Mouse (Mus musculus) midbrain, embryonic 10.5 days (tissue): Measurements from ENCODE around the gene Cd151. TPM values are rescaled to one million over a fixed set of nuclear protein-coding genes. Genes with fewer than 3 reads are reported as not detected.

ENCODE experiments used
- DNase-seq: peaks from one replicate; pipeline ENCODE4 v3.0.0-alpha.2; 2017; ENCODE audit warnings: low spot score
- H3K27ac ChIP-seq: fragments of 300-500 bp; sonication (generic); replicated peaks from 2 replicates; pipeline ENCODE4 v1.5.1; 2016; ENCODE audit warnings: mild to moderate bottlenecking
- H3K27me3 ChIP-seq: fragments of 300-500 bp; sonication (generic); 2 replicates; pipeline ENCODE4 v1.6.1; 2016; ENCODE audit warnings: low read depth, mild to moderate bottlenecking; ENCODE audit not compliant: poor library complexity, severe bottlenecking
- H3K36me3 ChIP-seq: fragments of 300-500 bp; sonication (generic); 2 replicates; pipeline ENCODE4 v1.6.1; 2016; ENCODE audit warnings: mild to moderate bottlenecking, moderate library complexity
- H3K4me1 ChIP-seq: fragments of 300-500 bp; sonication (generic); 2 replicates; pipeline ENCODE4 v1.6.1; 2016
- H3K4me3 ChIP-seq: fragments of 300-500 bp; sonication (generic); 2 replicates; pipeline ENCODE4 v1.5.1; 2016; ENCODE audit warnings: mild to moderate bottlenecking, moderate library complexity
- H3K9me3 ChIP-seq: fragments of 300-500 bp; sonication (generic); replicated peaks from 2 replicates; pipeline ENCODE4 v1.6.1; 2016; ENCODE audit warnings: mild to moderate bottlenecking
- whole genome bisulfite sequencing: fragments of 180-500 bp; shearing (Covaris S2); methylation state at CpG from one replicate; pipeline ENCODE4 v1.1.7; 2016; 5-methylcytosine and 5-hydroxymethylcytosine counted together
- polyA plus RNA-seq: library from polyadenylated mRNA; unstranded; fragments of >200 nt; fragmentation: Nextera tagmentation; extraction: Ambion mirVana; gene quantifications from 2 replicates; pipeline ENCODE4 v1.2.1, GENCODE M21; 2016

Cd151 gene
- polyA plus RNA-seq, 1 experiment from 2014 or later, result 17.3 TPM

- DNase-seq, result peak; percentile 30
- Histone ChIP-seq H3K36me3 (peaks cover 7% of the 10 kb centered on the region), H3K4me1 (peaks cover 62% of the 10 kb centered on the region), H3K27me3 (peaks cover 75% of the 10 kb centered on the region), H3K9me3 (no peaks in the 10 kb centered on the region), H3K4me3 (peak overlapping the region; percentile 40), H3K27ac (0 out of 2 replicates have a peak overlapping the region, but pooled peaks have one; percentile 30)
- WGBS, result 2% methylated on average over 38 of the region's 38 CpGs
Measured at GRCm38 (mm10) chr7:141464603-141465201, 2.5 kb upstream of the Cd151 start.

GRCm38 (mm10) chr7:141465388-141466044 lies 1.7 kb upstream of the Cd151 start:
- Histone ChIP-seq H3K27ac (peak overlapping the region; percentile 30; the same call in 1 of the 2 replicates), H3K4me1 (peaks cover 69% of the 10 kb centered on the region), H3K36me3 (peaks cover 14% of the 10 kb centered on the region), H3K27me3 (peaks cover 67% of the 10 kb centered on the region), H3K9me3 (no peaks in the 10 kb centered on the region), H3K4me3 (peak overlapping the region; percentile 40)
- 36% methylated on average over 8 of the region's 10 CpGs for WGBS
- no peak for DNase-seq

GRCm38 (mm10) chr7:141466045-141466394 lies 1.2 kb upstream of the Cd151 start:
- no peak for DNase-seq
- Histone ChIP-seq H3K27me3 (peaks cover 62% of the 10 kb centered on the region), H3K36me3 (peaks cover 19% of the 10 kb centered on the region), H3K4me1 (peaks cover 69% of the 10 kb centered on the region), H3K9me3 (no peaks in the 10 kb centered on the region), H3K4me3 (no peak overlapping the region; the same call in 1 of the 2 replicates), H3K27ac (no peak overlapping the region)
- 73% methylated on average over 7 of the region's 7 CpGs for WGBS

- Histone ChIP-seq H3K4me1 (peaks cover 65% of the 10 kb centered on the region), H3K4me3 (peak overlapping the region; percentile 73), H3K9me3 (no peaks in the 10 kb centered on the region), H3K27me3 (peaks cover 56% of the 10 kb centered on the region), H3K27ac (peak overlapping the region; percentile 87), H3K36me3 (peaks cover 25% of the 10 kb centered on the region)
- DNase-seq, result no peak
- WGBS, result 58% methylated on average over 10 of the region's 10 CpGs
Measured at GRCm38 (mm10) chr7:141466607-141467148, 514 bp upstream of the Cd151 start.

- H3K4me1 ChIP-seq, result peaks cover 59% of the 10 kb centered on the region
- peak overlapping the region; percentile 73 for H3K4me3 ChIP-seq
- peak overlapping the region; percentile 87 for H3K27ac ChIP-seq
- WGBS, result 36% methylated on average over 5 of the region's 5 CpGs
- H3K9me3 ChIP-seq, result no peaks in the 10 kb centered on the region
- peaks cover 37% of the 10 kb centered on the region for H3K36me3 ChIP-seq
- peaks cover 41% of the 10 kb centered on the region for H3K27me3 ChIP-seq
- peak; percentile 35 for DNase-seq
Measured at GRCm38 (mm10) chr7:141468164-141468521, 951 bp downstream of the Cd151 start.

GRCm38 (mm10) chr7:141468522-141469211 lies 1.5 kb downstream of the Cd151 start:
- peak; percentile 63 for DNase-seq
- Histone ChIP-seq H3K4me1 (peaks cover 64% of the 10 kb centered on the region), H3K9me3 (no peaks in the 10 kb centered on the region), H3K27me3 (peaks cover 36% of the 10 kb centered on the region), H3K27ac (peak overlapping the region; percentile 87), H3K4me3 (peak overlapping the region; percentile 73), H3K36me3 (peaks cover 41% of the 10 kb centered on the region)
- WGBS, result 23% methylated on average over 8 of the region's 8 CpGs

- no peaks in the 10 kb centered on the region for H3K9me3 ChIP-seq
- no peak for DNase-seq
- peak overlapping the region; percentile 73 for H3K4me3 ChIP-seq
- H3K4me1 ChIP-seq, result peaks cover 69% of the 10 kb centered on the region
- H3K36me3 ChIP-seq, result peaks cover 41% of the 10 kb centered on the region
- 64% methylated on average over 6 of the region's 6 CpGs for WGBS
- H3K27ac ChIP-seq, result peak overlapping the region; percentile 87
- peaks cover 29% of the 10 kb centered on the region for H3K27me3 ChIP-seq
Measured at GRCm38 (mm10) chr7:141469352-141469751, 2.2 kb downstream of the Cd151 start.

- peaks cover 41% of the 10 kb centered on the region for H3K36me3 ChIP-seq
- peaks cover 22% of the 10 kb centered on the region for H3K27me3 ChIP-seq
- no peak for DNase-seq
- H3K4me1 ChIP-seq, result peaks cover 64% of the 10 kb centered on the region
- peak overlapping the region; percentile 73; the same call in 1 of the 2 replicates for H3K4me3 ChIP-seq
- 92% methylated on average over 18 of the region's 18 CpGs for WGBS
- H3K9me3 ChIP-seq, result no peaks in the 10 kb centered on the region
- H3K27ac ChIP-seq, result no peak overlapping the region
Measured at GRCm38 (mm10) chr7:141469901-141470636, 2.9 kb downstream of the Cd151 start.

- no peak overlapping the region for H3K4me3 ChIP-seq
- H3K36me3 ChIP-seq, result peaks cover 41% of the 10 kb centered on the region
- peaks cover 19% of the 10 kb centered on the region for H3K27me3 ChIP-seq
- 95% methylated on average over 10 of the region's 10 CpGs for WGBS
- H3K27ac ChIP-seq, result no peak overlapping the region
- peaks cover 62% of the 10 kb centered on the region for H3K4me1 ChIP-seq
- no peak for DNase-seq
- no peaks in the 10 kb centered on the region for H3K9me3 ChIP-seq
Measured at GRCm38 (mm10) chr7:141470637-141470944, 3.4 kb downstream of the Cd151 start.

- Histone ChIP-seq H3K4me1 (peaks cover 64% of the 10 kb centered on the region), H3K9me3 (no peaks in the 10 kb centered on the region), H3K27ac (no peak overlapping the region), H3K27me3 (peaks cover 19% of the 10 kb centered on the region), H3K4me3 (no peak overlapping the region), H3K36me3 (peaks cover 41% of the 10 kb centered on the region)
- no peak for DNase-seq
- WGBS, result 88% methylated on average over 1 of the region's 1 CpGs
Measured at GRCm38 (mm10) chr7:141471236-141471635, 4.0 kb downstream of the Cd151 start.

- Histone ChIP-seq H3K36me3 (peaks cover 41% of the 10 kb centered on the region), H3K4me3 (no peak overlapping the region), H3K27me3 (peaks cover 19% of the 10 kb centered on the region), H3K4me1 (peaks cover 68% of the 10 kb centered on the region), H3K9me3 (no peaks in the 10 kb centered on the region), H3K27ac (no peak overlapping the region)
- DNase-seq, result no peak
- 90% methylated on average over 6 of the region's 6 CpGs for WGBS
Measured at GRCm38 (mm10) chr7:141472226-141472625, 5.0 kb downstream of the Cd151 start.

- Histone ChIP-seq H3K9me3 (no peaks in the 10 kb centered on the region), H3K27me3 (peaks cover 24% of the 10 kb centered on the region), H3K36me3 (peaks cover 41% of the 10 kb centered on the region), H3K4me1 (peaks cover 67% of the 10 kb centered on the region), H3K27ac (no peak overlapping the region), H3K4me3 (no peak overlapping the region)
- 92% methylated on average over 6 of the region's 6 CpGs for WGBS
- DNase-seq, result no peak
Measured at GRCm38 (mm10) chr7:141472763-141473162, 5.6 kb downstream of the Cd151 start.
